Mouse (Mus musculus): ENCODE data around the gene Lrsam1.

The Lrsam1 gene

DNA sequence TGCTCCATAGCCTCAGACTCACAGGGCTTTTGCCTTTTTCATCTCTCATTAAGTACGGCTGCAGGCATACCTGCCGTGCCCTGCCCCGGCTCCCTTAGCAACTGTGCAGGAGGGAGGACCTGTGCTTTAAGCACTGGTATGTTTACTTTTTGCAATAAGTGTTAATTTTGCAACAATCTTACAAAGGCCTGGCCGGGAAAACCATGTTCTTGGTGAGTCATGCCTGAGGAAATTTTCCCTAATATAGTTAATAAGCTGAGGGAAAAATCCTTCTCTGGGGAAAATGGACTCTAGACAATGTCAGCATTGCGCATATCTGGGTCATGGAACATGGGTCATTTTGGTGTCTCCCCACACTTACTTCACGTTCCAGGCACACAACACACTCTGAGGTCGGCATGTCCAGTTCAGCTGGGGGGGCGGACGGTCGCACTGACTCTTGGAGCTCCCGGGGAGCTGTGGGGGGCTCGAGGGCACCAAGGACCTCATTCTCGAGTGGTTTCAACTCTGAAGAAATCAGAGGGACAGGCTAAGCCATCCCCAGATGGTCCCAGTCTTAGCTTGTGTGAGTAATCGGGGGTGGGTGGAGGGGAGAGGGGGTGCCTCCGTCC lies 33.7 kb downstream of the Lrsam1 start:
- CTCF ChIA-PET: interaction anchor here (0.5 to 0.6 kb wide), 3 partner anchors 8 to 420 kb away, joined by 3 to 5 read pairs (median 3); no protein-coding TSS in a partner anchor

- CTCF ChIA-PET: no interaction called here
These were observed 34.9 kb downstream of the Lrsam1 start for GRCm38 (mm10) chr2:32926330-32927075.

GRCm38 (mm10) chr2:32924306-32924844 lies 37.0 kb downstream of the Lrsam1 start:
- CTCF ChIA-PET: interaction anchor here (0.5 to 1.5 kb wide), 2 partner anchors 13 to 117 kb away, joined by 4 to 8 read pairs; no protein-coding TSS in a partner anchor

- CTCF ChIA-PET: interaction anchor here (1.5 kb wide), 1 partner anchor 13 kb away, joined by 4 read pairs; no protein-coding TSS in a partner anchor
These were observed 37.7 kb downstream of the Lrsam1 start for GRCm38 (mm10) chr2:32923551-32924250.

GRCm38 (mm10) chr2:32922564-32922963 lies 38.9 kb downstream of the Lrsam1 start:
- CTCF ChIA-PET: no interaction called here

DNA sequence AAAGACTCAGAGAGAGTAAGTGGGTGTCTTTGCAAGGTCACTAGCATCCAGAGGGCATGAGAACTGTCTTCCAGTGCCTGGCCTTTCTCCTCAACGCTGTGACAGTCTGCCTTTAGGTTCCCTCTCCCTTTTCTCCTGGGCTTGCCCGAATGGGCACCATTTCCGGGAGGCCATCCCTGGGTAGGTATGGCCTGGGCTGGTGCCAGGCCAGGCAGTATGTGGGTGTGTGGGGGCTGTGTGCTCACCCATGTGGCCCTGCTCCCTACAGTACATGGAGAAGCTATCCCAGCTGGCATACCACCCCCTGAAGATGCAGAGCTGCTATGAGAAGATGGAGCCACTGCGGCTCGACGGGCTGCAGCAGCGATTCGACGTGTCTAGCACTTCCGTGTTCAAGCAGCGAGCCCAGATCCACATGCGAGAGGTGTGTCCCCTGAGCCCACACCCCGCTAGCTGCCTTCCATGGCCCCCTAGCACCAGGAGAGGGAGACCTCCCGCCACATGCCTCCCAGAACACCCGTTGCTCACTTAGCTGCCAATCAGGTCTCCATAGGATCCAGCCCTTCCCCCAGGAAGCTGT lies 39.5 kb downstream of the Lrsam1 start:
- CTCF ChIA-PET: no interaction called here

DNA sequence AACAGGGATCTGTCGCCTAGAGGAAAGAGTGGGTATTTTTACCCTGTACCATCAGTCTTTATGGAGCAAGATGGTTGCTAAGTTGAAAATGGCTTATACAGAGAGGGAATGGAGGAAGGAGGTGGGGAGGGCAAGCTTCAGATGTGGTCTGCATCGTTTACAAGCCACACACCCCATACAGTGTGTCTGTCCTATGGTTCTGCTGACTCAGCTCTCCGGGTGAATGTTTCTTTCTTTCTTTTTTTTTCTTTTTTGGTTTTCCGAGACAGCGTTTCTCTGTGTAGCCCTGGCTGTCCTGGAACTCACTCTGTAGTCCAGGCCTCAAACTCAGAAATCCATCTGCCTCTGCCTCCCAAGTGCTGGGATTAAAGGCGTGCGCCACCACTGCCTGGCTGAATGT lies 40.2 kb downstream of the Lrsam1 start:
- CTCF ChIA-PET: no interaction called here

GRCm38 (mm10) chr2:32918391-32918790 lies 43.0 kb downstream of the Lrsam1 start:
- CTCF ChIA-PET: interaction anchor here (1.0 kb wide), 1 partner anchor 27 kb away, joined by 3 read pairs; no protein-coding TSS in a partner anchor

- CTCF ChIA-PET: interaction anchor here (1.0 kb wide), 1 partner anchor 26 kb away, joined by 3 read pairs; no protein-coding TSS in a partner anchor
These were observed 43.9 kb downstream of the Lrsam1 start for GRCm38 (mm10) chr2:32917526-32917925.

DNA sequence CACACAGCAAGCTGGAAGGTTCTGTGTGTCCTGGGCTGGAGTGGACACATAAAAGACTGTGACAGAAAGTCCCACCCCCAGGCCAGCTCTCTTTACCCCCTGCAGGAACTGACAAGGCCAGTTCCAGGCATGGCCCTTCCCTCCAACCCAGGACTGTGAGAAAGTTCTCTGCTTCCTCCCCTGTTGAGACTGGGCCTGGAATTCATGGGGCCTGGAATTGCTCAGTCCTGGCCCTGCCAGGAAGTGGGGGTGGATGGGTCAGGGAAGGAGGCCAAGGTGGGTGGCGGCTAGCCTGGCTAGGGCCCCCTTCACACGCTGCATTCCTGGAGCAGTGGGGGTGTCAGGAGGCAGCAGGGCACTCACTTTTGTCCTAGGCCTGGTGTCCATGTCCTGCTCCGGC lies 46.5 kb downstream of the Lrsam1 start:
- CTCF ChIA-PET: no interaction called here

GRCm38 (mm10) chr2:32914362-32914761 lies 47.1 kb downstream of the Lrsam1 start:
- CTCF ChIA-PET: no interaction called here

- CTCF ChIA-PET: interaction anchor here (0.6 to 0.7 kb wide), 3 partner anchors 15 to 1453 kb away, joined by 3 to 5 read pairs (median 3); no protein-coding TSS in a partner anchor
These were observed 49.1 kb downstream of the Lrsam1 start for GRCm38 (mm10) chr2:32912210-32912804.

DNA sequence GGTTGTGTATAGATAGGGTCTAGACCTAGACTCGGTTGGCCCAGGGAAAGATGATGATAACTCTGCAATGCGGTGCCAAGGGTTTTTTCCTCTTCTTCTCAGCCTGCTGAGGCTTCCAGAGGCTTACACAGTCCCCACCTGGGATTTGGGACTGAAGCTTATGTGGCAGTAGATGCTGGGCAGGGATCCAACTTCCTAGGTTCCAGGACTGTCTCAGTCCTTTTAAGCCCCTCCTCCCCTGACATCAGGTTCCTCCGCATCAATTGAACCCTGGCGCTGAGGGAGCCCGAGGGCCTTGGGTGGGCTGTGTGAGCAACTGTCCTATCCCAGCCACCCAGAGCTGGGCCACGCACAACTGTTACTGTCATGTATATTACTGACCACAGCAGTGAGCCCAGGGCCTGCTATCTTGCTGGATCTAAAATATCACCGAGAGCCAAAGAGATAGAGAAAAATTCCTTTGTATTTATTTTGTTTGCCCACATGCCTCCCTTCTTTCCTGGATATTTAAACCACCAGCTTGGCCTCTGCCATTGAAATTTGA lies 49.7 kb downstream of the Lrsam1 start:
- CTCF ChIA-PET: interaction anchor here (0.6 to 0.9 kb wide), 3 partner anchors 13 to 1452 kb away, joined by 3 to 4 read pairs (median 3); no protein-coding TSS in a partner anchor

DNA sequence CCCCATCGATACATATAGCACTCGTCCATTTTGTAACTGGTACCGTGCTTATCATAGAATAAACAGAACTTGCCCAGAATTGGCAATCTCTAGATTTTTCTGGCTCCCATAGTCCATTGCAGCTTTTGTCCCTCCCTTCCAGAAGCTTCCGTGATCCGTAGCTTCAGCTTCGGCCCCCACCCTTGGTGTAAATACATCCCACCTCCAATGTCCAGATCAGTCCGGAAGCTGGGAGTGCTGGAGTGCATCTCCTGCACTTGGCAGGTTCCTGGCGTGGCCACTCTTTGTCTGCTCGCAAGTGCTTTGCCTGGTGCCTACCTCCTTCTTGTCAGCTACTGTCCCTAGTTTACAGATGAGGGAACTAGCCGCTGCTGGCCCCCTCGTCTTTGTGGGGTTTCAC lies 52.6 kb downstream of the Lrsam1 start:
- CTCF ChIA-PET: no interaction called here

DNA sequence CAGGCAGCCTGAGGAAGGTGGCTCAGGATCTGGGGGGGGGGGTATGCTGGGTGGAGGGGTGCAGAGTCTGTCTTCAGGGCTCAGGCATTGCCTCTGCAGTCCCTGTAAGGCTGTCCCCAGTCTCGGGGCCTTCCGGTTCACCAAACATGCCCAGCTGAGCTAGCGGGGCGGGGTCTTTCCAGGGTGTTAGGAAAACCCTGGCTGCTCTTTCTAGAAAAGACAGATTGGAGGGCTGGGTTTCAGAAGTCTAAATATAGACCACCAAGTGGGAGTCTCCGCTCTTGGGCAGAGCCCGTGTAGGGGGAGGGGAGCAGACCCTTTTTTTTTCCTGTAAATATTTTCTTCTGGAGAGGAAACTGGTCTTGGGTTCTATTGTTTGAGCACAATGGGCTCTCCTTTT lies 53.1 kb downstream of the Lrsam1 start:
- CTCF ChIA-PET: no interaction called here

- CTCF ChIA-PET: no interaction called here
These were observed 54.0 kb downstream of the Lrsam1 start for GRCm38 (mm10) chr2:32907442-32907841.

- CTCF ChIA-PET: no interaction called here
These were observed 56.1 kb downstream of the Lrsam1 start for GRCm38 (mm10) chr2:32905297-32905696.

- CTCF ChIA-PET: no interaction called here
These were observed 56.8 kb downstream of the Lrsam1 start for GRCm38 (mm10) chr2:32904637-32905036.

DNA sequence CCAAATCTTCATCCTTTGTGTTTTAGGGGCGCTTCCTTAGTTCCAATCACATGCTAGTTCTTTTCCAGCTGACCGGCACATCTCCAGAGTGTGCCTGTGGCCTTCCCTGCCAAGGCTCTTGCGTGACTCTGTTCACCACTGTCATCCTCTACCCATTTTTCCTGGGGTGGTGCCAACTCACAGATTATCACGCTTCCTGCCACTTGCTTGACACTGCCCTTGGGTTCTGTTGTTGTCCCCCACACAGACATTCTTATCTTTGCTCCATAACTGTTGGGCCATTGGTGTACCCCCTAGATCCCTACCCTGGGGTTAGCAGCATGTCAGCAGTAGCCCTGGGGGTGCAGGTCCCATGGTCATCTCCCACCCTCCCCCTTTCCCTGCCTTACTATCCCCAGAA lies 57.9 kb downstream of the Lrsam1 start:
- CTCF ChIA-PET: no interaction called here

DNA sequence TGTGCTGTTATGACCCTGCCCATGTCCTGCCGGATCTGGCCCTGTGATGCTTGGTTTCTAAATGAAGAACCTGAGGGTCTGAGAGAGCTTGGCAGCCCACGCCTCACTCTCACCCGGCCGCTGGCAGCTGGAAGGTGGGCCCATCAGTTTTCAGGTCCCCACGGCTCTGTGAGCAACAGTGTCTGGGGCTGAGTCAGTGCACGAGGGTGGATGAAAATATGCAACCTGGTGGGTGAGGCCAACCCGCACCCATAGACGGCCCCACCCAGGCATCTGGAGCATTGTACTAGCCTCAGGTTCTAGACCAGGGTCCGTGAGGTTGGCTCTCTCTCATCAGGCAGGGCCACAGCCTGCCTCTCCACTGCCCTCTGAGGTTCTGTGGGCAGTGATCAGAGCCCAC lies 59.3 kb downstream of the Lrsam1 start:
- CTCF ChIA-PET: no interaction called here

DNA sequence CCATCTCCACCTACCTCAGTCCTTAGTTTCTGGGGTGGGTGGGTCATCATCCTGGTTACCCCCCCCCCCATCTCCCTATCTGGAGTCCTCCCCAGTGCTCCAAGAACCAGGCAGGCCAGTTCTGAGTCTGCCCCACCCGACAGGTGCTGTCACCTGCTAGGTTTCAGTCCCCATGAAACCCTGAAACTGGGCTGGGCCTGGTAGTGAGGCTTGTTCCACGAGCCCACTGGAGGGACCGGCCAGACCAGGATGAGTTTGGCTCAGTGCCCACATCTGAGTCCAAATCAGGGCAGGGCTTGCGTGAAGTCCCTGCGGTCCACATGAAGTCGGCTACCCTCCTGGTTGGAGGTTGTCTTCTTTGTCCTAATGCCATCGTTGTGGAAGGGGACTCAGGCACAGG lies 62.4 kb downstream of the Lrsam1 start:
- CTCF ChIA-PET: no interaction called here

All from spleen, embryonic (tissue).